Mouse (Mus musculus): ENCODE results near the gene Polr3e. TPM values are rescaled to one million over a fixed set of nuclear protein-coding genes. Genes with fewer than 3 reads are reported as not detected.
A peak's percentile ranks its signal among the peaks of the same experiment; 100 is the strongest.
"Not testable (repeated sequence)": the region's sequence is repeated elsewhere in the genome, so short reads cannot be mapped to it uniquely, and the experiment has no call there.

Gene Polr3e
- polyA plus RNA-seq, 1 experiment from 2014 or later: 38.2 TPM

GRCm38 (mm10) chr7:120953591-120953990 is 36.0 kb downstream of the Polr3e start:
- not testable (repeated sequence) for H3K9ac ChIP-seq; H3K27me3 ChIP-seq; H3K4me2 ChIP-seq; H3K4me1 ChIP-seq; H3K4me3 ChIP-seq; H3K27ac ChIP-seq; ATAC-seq (ENCODE audit: insufficient number of reproducible peaks, insufficient read depth, low FRiP score, low TSS enrichment, low read depth); H3K9me3 ChIP-seq
- 86% methylated on average over 7 of the region's 7 CpGs for WGBS
- H3K36me3 ChIP-seq: peaks cover 36% of the 10 kb centered on the region

GRCm38 (mm10) chr7:120960116-120960515 is 42.6 kb downstream of the Polr3e start:
- Histone ChIP-seq H3K4me1 (no peaks in the 10 kb centered on the region), H3K9me3 (no peaks in the 10 kb centered on the region), H3K4me2 (no peak overlapping the region), H3K9ac (no peak overlapping the region), H3K36me3 (peaks cover 46% of the 10 kb centered on the region), H3K4me3 (no peak overlapping the region), H3K27ac (no peak overlapping the region), H3K27me3 (no peaks in the 10 kb centered on the region)
- ATAC-seq (ENCODE audit: insufficient number of reproducible peaks, insufficient read depth, low FRiP score, low TSS enrichment, low read depth): no peak
- 67% methylated on average over 2 of the region's 2 CpGs for WGBS

GRCm38 (mm10) chr7:120960601-120961000 is 43.1 kb downstream of the Polr3e start:
- Histone ChIP-seq H3K36me3 (peaks cover 46% of the 10 kb centered on the region), H3K4me2 (no peak overlapping the region)

DNA sequence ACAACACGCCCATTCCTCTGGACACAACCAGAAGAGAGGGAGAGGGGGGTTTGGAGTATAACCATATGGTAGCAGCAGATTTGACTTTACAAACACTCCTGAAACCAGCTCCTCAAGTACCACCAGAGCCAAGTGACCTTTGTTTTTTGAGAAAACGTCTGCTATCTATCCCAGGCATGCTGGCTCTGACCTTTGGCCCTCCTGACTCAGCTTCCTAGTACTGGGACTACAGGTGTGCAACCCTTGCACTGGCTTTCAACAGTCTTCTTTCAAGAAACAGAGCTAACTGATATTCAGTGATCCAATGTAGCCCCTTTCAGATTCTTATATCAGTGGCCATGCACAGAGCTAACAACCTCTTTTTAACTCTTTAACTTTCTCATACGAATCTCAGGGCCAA is 44.3 kb downstream of the Polr3e start:
- Histone ChIP-seq H3K36me3 (peaks cover 38% of the 10 kb centered on the region), H3K9ac (no peak overlapping the region), H3K4me3 (no peak overlapping the region), H3K27ac (no peak overlapping the region), H3K4me2 (no peak overlapping the region), H3K27me3 (no peaks in the 10 kb centered on the region), H3K4me1 (no peaks in the 10 kb centered on the region), H3K9me3 (no peaks in the 10 kb centered on the region)
- no peak for ATAC-seq (ENCODE audit: insufficient number of reproducible peaks, insufficient read depth, low FRiP score, low TSS enrichment, low read depth)
- 64% methylated on average over 3 of the region's 3 CpGs for WGBS

More at GRCm38 (mm10) chr7:120960601-120961000, 43.1 kb downstream of the Polr3e start:
- Histone ChIP-seq H3K4me3 (no peak overlapping the region), H3K9me3 (no peaks in the 10 kb centered on the region), H3K27me3 (no peaks in the 10 kb centered on the region), H3K27ac (no peak overlapping the region), H3K4me1 (no peaks in the 10 kb centered on the region), H3K9ac (no peak overlapping the region)
- no peak for ATAC-seq (ENCODE audit: insufficient number of reproducible peaks, insufficient read depth, low FRiP score, low TSS enrichment, low read depth)
- WGBS: 81% methylated on average over 6 of the region's 6 CpGs

- 90% methylated on average over 5 of the region's 5 CpGs for WGBS
- Histone ChIP-seq H3K9ac (no peak overlapping the region), H3K36me3 (peaks cover 33% of the 10 kb centered on the region), H3K27ac (no peak overlapping the region), H3K4me3 (no peak overlapping the region), H3K4me2 (no peak overlapping the region), H3K9me3 (no peaks in the 10 kb centered on the region), H3K27me3 (no peaks in the 10 kb centered on the region), H3K4me1 (no peaks in the 10 kb centered on the region)
- ATAC-seq (ENCODE audit: insufficient number of reproducible peaks, insufficient read depth, low FRiP score, low TSS enrichment, low read depth): no peak
Observed at GRCm38 (mm10) chr7:120963126-120963525, 45.6 kb downstream of the Polr3e start.

GRCm38 (mm10) chr7:120969221-120969620 is 51.7 kb downstream of the Polr3e start:
- no peak for ATAC-seq (ENCODE audit: insufficient number of reproducible peaks, insufficient read depth, low FRiP score, low TSS enrichment, low read depth)
- no peak overlapping the region for H3K4me3 ChIP-seq
- no peaks in the 10 kb centered on the region for H3K27me3 ChIP-seq
- H3K36me3 ChIP-seq: peaks cover 17% of the 10 kb centered on the region; the same call in 1 of the 2 replicates
- no peaks in the 10 kb centered on the region for H3K9me3 ChIP-seq
- 90% methylated on average over 7 of the region's 7 CpGs for WGBS
- no peak overlapping the region for H3K9ac ChIP-seq
- no peaks in the 10 kb centered on the region for H3K4me1 ChIP-seq
- H3K4me2 ChIP-seq: no peak overlapping the region
- H3K27ac ChIP-seq: no peak overlapping the region

DNA sequence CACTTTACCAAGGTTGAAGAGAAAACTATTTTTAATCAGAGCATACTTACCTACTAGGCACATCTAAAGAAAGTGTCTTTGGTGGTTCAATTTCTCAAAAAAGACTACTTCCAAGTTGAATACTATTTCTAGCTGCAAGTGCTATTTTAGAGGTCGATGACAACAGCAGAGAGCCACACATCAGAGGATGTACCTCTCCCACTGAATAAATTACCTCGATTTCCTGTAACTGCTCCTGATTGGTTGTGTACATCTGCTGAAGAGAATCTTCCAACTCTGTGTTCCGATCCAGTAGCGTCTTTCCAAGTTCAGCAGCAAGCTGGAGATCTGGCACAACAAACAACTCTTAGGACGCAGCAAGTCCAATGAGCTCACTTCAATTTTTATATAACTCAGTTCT is 52.6 kb downstream of the Polr3e start:
- H3K9me3 ChIP-seq: no peaks in the 10 kb centered on the region
- H3K4me2 ChIP-seq: no peak overlapping the region
- H3K27ac ChIP-seq: no peak overlapping the region
- H3K9ac ChIP-seq: no peak overlapping the region
- peaks cover 17% of the 10 kb centered on the region; the same call in 1 of the 2 replicates for H3K36me3 ChIP-seq
- no peak overlapping the region for H3K4me3 ChIP-seq
- 87% methylated on average over 5 of the region's 5 CpGs for WGBS
- no peaks in the 10 kb centered on the region for H3K27me3 ChIP-seq
- no peaks in the 10 kb centered on the region for H3K4me1 ChIP-seq
- ATAC-seq (ENCODE audit: insufficient number of reproducible peaks, insufficient read depth, low FRiP score, low TSS enrichment, low read depth): no peak

- H3K4me2 ChIP-seq; H3K9ac ChIP-seq; H3K9me3 ChIP-seq; H3K4me3 ChIP-seq; H3K27ac ChIP-seq; H3K4me1 ChIP-seq; H3K27me3 ChIP-seq; ATAC-seq (ENCODE audit: insufficient number of reproducible peaks, insufficient read depth, low FRiP score, low TSS enrichment, low read depth): not testable (repeated sequence)
- H3K36me3 ChIP-seq: peaks cover 14% of the 10 kb centered on the region; the same call in 1 of the 2 replicates
- 46% methylated on average over 2 of the region's 2 CpGs for WGBS
Observed at GRCm38 (mm10) chr7:120972471-120972870, 54.9 kb downstream of the Polr3e start.

DNA sequence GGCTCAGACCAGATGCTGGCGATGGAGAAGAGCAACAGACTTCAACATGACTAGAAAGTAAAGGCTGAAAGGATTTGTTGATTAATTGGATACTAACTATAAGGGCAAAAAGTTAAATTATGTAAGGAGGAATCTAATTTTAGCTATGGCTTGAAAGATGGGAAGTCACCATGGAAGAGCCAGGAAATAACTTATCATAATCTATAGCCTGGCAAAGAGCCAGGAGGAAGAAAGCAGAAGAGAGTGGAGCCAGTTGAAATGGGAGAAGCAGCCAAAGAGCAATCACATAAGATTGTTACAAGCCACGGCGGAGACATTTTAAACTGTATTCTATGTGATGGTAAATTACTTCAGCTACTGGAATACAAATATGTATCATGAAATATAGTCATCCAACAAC is 56.5 kb downstream of the Polr3e start:
- peaks cover 14% of the 10 kb centered on the region for H3K4me1 ChIP-seq
- WGBS: 71% methylated on average over 3 of the region's 3 CpGs
- H3K27ac ChIP-seq: no peak overlapping the region
- no peak for ATAC-seq (ENCODE audit: insufficient number of reproducible peaks, insufficient read depth, low FRiP score, low TSS enrichment, low read depth)
- H3K4me3 ChIP-seq: no peak overlapping the region
- H3K36me3 ChIP-seq: peaks cover 5% of the 10 kb centered on the region; the same call in 1 of the 2 replicates
- no peaks in the 10 kb centered on the region for H3K27me3 ChIP-seq
- H3K4me2 ChIP-seq: no peak overlapping the region
- H3K9me3 ChIP-seq: no peaks in the 10 kb centered on the region
- no peak overlapping the region for H3K9ac ChIP-seq

DNA sequence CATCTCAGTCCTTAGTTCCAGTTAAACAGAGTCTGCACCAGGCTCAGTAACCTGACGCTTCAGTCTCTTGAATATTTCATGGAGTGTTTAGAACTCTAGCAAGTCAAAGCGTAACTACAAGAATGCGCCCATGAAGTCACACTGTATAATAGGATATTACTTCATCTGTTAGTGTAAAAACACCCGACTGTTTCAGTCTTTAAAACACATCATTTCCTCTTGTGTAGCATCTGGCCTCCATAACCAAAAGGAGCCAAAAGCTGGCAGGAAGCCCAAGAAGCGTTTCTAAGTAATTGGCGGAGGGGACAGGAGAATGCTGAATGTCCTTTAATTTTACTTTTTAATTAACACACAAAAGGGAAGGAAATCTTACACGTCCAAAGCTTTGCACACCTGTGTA is 59.5 kb downstream of the Polr3e start:
- WGBS: 34% methylated on average over 7 of the region's 7 CpGs
- no peaks in the 10 kb centered on the region for H3K27me3 ChIP-seq
- H3K4me2 ChIP-seq: no peak overlapping the region
- H3K4me1 ChIP-seq: peaks cover 29% of the 10 kb centered on the region
- H3K4me3 ChIP-seq: no peak overlapping the region
- no peaks in the 10 kb centered on the region for H3K36me3 ChIP-seq
- ATAC-seq (ENCODE audit: insufficient number of reproducible peaks, insufficient read depth, low FRiP score, low TSS enrichment, low read depth): no peak
- H3K9me3 ChIP-seq: no peaks in the 10 kb centered on the region
- H3K9ac ChIP-seq: no peak overlapping the region
- H3K27ac ChIP-seq: no peak overlapping the region

DNA sequence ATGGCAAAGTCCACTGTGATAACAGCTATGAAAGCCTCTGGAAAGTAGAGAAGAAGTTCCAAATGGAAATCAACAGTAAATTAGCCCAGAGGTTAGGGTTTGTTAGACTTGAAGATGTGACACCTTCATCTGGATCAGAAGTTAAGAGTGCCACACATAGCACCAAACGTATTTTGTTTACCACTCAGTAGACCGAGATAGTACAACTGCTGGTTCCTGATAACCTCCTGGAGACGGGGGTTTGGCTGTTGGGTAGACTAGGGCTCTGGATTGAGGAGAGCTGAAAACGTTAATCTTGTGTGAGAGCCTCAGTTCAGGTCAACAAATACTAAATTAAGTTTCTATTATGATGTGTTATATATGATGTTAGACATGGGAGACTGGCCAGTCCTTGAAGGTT is 62.5 kb downstream of the Polr3e start:
- H3K4me1 ChIP-seq: peaks cover 35% of the 10 kb centered on the region
- no peaks in the 10 kb centered on the region for H3K36me3 ChIP-seq
- H3K27ac ChIP-seq: no peak overlapping the region
- no peak overlapping the region; the same call in 1 of the 2 replicates for H3K4me2 ChIP-seq
- no peaks in the 10 kb centered on the region for H3K27me3 ChIP-seq
- no peak overlapping the region for H3K4me3 ChIP-seq
- H3K9me3 ChIP-seq: no peaks in the 10 kb centered on the region
- no peak for ATAC-seq (ENCODE audit: insufficient number of reproducible peaks, insufficient read depth, low FRiP score, low TSS enrichment, low read depth)
- H3K9ac ChIP-seq: no peak overlapping the region
- 89% methylated on average over 4 of the region's 4 CpGs for WGBS

DNA sequence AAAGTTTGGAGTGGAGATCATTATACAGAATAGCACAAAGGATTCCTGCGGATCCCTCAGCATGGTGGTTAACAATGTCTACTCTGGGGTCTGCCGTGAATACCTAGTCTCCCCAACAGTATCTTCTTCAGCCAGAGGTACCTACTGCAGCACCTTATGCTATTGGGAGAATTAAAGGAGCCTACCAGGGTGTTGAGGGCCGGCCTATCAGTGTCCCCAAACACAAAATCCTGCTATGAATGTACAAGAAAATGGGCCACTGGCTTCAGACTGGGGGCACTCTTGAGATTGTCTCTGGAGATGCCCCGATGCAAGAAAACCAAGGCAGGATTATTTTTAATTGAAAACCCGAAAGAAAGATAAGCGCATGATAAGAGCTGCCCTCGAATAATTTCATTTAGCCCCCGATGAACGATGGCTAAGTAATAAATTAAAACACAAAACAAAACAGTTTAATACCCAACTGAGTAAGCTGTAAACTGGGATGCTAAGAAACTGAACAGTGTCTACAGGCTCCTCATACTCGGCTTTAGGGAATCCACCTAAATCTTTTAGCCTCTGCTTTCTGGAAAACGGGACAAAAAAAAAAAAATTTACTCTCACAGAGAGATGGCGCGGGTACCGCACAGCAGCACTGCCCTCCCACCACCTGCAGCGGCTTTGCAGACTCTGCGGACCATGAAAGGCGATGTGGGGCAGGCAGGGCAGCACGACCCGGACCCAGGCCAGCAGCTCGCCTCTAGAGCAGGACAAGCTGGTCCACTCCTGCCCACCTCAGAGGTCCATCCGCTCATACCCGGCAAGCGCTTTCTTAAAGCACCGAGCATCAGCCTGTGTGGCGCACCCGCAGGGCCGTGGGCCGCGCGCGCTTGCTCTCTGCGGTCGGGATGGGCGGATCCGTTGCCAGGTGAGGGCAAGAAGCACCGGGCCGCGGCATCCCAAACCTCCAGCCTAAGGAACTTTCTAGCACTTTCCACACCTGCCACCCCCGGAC is 63.7 kb downstream of the Polr3e start:
- Histone ChIP-seq H3K4me2 (peak overlapping the region; percentile 84), H3K9ac (peak overlapping the region; percentile 84), H3K27me3 (no peaks in the 10 kb centered on the region), H3K4me3 (peak overlapping the region; percentile 91), H3K27ac (0 out of 2 replicates have a peak overlapping the region, but pooled peaks have one; percentile 72), H3K9me3 (no peaks in the 10 kb centered on the region), H3K4me1 (peaks cover 33% of the 10 kb centered on the region), H3K36me3 (no peaks in the 10 kb centered on the region)
- WGBS: 5% methylated on average over 39 of the region's 39 CpGs
- ATAC-seq (ENCODE audit: insufficient number of reproducible peaks, insufficient read depth, low FRiP score, low TSS enrichment, low read depth): no peak; the same call in 1 of the 2 replicates
